Mouse (Mus musculus) CH12.LX (cell line): ENCODE data around the gene C8b.

Experiments
- CTCF ChIP-seq, 2 experiments: IDR thresholded peaks in 1 of 2; conservative IDR thresholded peaks in 1 of 2; 2 replicates each; pipeline ENCODE4 v1.5.1; 2011 to 2012; ENCODE audit warnings: low read depth in 2 of 2, low read length in 2 of 2, improper control_type of control experiment in 1 of 2, inconsistent platforms in 1 of 2, mild to moderate bottlenecking in 1 of 2, moderate library complexity in 1 of 2
- GABPA ChIP-seq: IDR thresholded peaks from 2 replicates; pipeline ENCODE4 v1.6.1; 2012; ENCODE audit warnings: low read depth, low read length, improper control_type of control experiment, inconsistent platforms; ENCODE audit not compliant: insufficient replicate concordance
- RAD21 ChIP-seq: IDR thresholded peaks from 2 replicates; pipeline ENCODE4 v1.6.1; 2011; ENCODE audit warnings: low read depth, mild to moderate bottlenecking, low read length, improper control_type of control experiment, moderate library complexity
- SMC3 ChIP-seq: IDR thresholded peaks from 2 replicates; pipeline ENCODE4 v1.6.1; 2011; ENCODE audit warnings: low read depth, low read length, improper control_type of control experiment
- USF1 ChIP-seq: IDR thresholded peaks from 2 replicates; pipeline ENCODE4 v1.6.1; 2014; ENCODE audit warnings: low read depth, mild to moderate bottlenecking, inconsistent platforms, low read length, improper control_type of control experiment

GRCm38 (mm10) chr4:104817509-104817908 is 51.4 kb downstream of the C8b start:
- TF ChIP-seq CTCF (conservative IDR thresholded peaks at IDR 0.05 in 1 of 2, IDR thresholded peaks at IDR 0.05 in 1 of 2; ENCODE audit: low read depth in 2 of 2, low read length in 2 of 2) (no peak), RAD21 (no peak), USF1 (no peak), GABPA (no peak), SMC3 (no peak)
